Mouse (Mus musculus): ENCODE measurements around the gene Crk. TPM values are rescaled to one million over a fixed set of nuclear protein-coding genes. Genes with fewer than 3 reads are reported as not detected.
"Not testable (repeated sequence)": the region's sequence is repeated elsewhere in the genome, so short reads cannot be mapped to it uniquely, and the experiment has no call there.

Crk gene
- polyA plus RNA-seq, 1 experiment = 80.6 TPM

DNA sequence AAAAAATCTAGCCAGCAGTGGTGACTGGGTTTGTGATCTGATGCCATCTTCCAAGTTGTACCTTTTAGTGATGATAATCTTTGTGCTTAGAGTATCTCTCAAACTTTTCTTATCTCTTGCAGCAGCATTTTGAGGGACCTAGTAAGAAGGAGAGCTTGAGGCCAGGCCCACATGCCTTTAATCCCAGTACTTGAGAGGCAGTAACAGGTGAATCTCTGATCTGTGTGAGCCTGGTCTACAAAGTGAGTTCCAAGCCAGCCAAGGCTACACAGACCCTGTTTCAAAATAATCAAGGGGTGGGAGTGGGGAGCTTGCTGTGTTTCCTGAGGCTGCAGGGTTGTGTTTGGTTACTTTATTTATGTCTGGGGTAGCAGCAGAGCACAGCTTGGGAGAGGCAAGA lies 12.0 kb downstream of the Crk start:
- no peak for DNase-seq
- H3K4me3 ChIP-seq (replicated peaks; ENCODE audit: insufficient read depth, low read depth, low read length) = no peak overlapping the region
- H3K27me3 ChIP-seq (ENCODE audit: control insufficient read depth, insufficient read depth, low read length) = no peaks in the 10 kb centered on the region
- peaks cover 6% of the 10 kb centered on the region; the same call in 1 of the 2 replicates for H3K4me1 ChIP-seq (ENCODE audit: control insufficient read depth, insufficient read depth, low read length)
- no peak overlapping the region for H3K27ac ChIP-seq (ENCODE audit: insufficient read depth, low read length)
- TF ChIP-seq POLR2A (IDR thresholded peaks at IDR 0.05; ENCODE audit: borderline replicate concordance, insufficient read depth, low read length) (no peak), CTCF (IDR thresholded peaks at IDR 0.05; ENCODE audit: borderline replicate concordance, insufficient read depth, low read depth, low read length) (no peak)

GRCm38 (mm10) chr11:75693570-75693969 lies 14.5 kb downstream of the Crk start:
- DNase-seq = no peak
- 95% methylated on average over 5 of the region's 5 CpGs for WGBS
- TF ChIP-seq CTCF (IDR thresholded peaks at IDR 0.05; ENCODE audit: borderline replicate concordance, insufficient read depth, low read depth, low read length) = no peak
- no peak for TF ChIP-seq POLR2A (IDR thresholded peaks at IDR 0.05; ENCODE audit: borderline replicate concordance, insufficient read depth, low read length)

DNA sequence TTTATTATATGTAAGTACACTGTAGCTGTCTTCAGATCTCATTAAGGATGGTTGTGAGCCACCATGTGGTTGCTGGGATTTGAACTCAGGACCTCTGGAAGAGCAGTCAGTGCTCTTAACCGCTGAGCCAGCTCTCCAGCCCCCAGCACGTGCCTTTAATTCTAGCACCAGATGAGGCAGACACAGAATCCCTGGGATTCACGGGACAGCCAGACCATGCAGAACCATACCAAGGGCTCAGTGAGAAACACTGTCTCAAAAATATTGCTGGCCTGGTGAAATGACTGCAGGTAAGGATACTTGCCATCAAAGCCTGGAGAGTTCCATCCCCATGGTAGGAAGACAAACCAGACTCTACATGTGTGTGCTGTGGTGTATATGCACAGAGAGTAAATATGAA lies 18.4 kb downstream of the Crk start:
- H3K27me3 ChIP-seq (ENCODE audit: control insufficient read depth, insufficient read depth, low read length); DNase-seq; H3K27ac ChIP-seq (ENCODE audit: insufficient read depth, low read length); H3K4me3 ChIP-seq (replicated peaks; ENCODE audit: insufficient read depth, low read depth, low read length); H3K4me1 ChIP-seq (ENCODE audit: control insufficient read depth, insufficient read depth, low read length): not testable (repeated sequence)
- 91% methylated on average over 3 of the region's 3 CpGs for WGBS

More at GRCm38 (mm10) chr11:75693570-75693969, 14.5 kb downstream of the Crk start:
- Histone ChIP-seq H3K27ac (ENCODE audit: insufficient read depth, low read length) (no peak overlapping the region), H3K27me3 (ENCODE audit: control insufficient read depth, insufficient read depth, low read length) (no peaks in the 10 kb centered on the region), H3K4me1 (ENCODE audit: control insufficient read depth, insufficient read depth, low read length) (no peaks in the 10 kb centered on the region), H3K4me3 (replicated peaks; ENCODE audit: insufficient read depth, low read depth, low read length) (no peak overlapping the region)

DNA sequence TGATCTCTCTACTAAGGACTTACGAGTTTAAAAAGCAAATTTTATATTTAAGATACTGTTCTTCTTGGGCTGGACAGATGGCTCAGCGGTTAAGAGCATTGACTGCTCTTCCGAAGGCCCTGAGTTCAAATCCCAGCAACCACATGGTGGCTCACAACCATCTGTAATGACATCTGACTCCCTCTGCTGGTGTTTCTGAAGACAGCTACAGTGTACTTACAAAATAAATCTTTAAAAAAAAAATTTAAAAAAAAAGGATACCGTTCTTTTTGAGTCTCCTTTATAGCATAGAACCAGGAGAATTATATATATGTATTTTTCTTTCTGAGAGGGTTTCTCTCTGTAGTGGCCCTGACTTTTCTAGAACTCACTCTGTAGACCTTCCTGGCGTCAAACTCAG lies 21.5 kb downstream of the Crk start:
- no peak overlapping the region for H3K4me3 ChIP-seq (replicated peaks; ENCODE audit: insufficient read depth, low read depth, low read length)
- H3K27ac ChIP-seq (ENCODE audit: insufficient read depth, low read length) = no peak overlapping the region
- no peak for DNase-seq
- 98% methylated on average over 5 of the region's 5 CpGs for WGBS
- no peak for TF ChIP-seq POLR2A (IDR thresholded peaks at IDR 0.05; ENCODE audit: borderline replicate concordance, insufficient read depth, low read length)
- no peak for TF ChIP-seq CTCF (IDR thresholded peaks at IDR 0.05; ENCODE audit: borderline replicate concordance, insufficient read depth, low read depth, low read length)
- H3K27me3 ChIP-seq (ENCODE audit: control insufficient read depth, insufficient read depth, low read length) = no peaks in the 10 kb centered on the region
- peaks cover 4% of the 10 kb centered on the region; the same call in 1 of the 2 replicates for H3K4me1 ChIP-seq (ENCODE audit: control insufficient read depth, insufficient read depth, low read length)

DNA sequence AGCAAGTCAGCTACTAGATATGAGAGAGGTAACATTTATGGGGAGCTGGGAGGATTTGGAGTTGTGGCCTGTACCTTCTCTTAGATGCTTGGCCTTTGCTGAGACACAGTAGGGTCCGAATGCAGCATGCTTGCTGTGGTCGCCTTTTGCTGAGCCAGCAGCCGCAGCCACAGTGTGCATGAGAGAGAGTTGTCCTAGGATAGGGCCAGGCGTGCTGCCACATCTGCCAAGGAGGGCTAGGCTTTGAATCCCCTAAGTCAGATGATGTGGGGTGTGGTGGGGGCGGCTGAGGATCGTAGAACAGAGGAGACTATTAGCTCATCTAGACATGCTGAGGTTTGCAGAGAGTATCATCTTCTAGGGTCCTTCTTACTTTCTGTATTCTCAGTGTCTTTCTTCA lies 23.7 kb downstream of the Crk start:
- H3K27ac ChIP-seq (ENCODE audit: insufficient read depth, low read length) = no peak overlapping the region
- no peak for TF ChIP-seq CTCF (IDR thresholded peaks at IDR 0.05; ENCODE audit: borderline replicate concordance, insufficient read depth, low read depth, low read length)
- TF ChIP-seq POLR2A (IDR thresholded peaks at IDR 0.05; ENCODE audit: borderline replicate concordance, insufficient read depth, low read length) = no peak
- H3K4me3 ChIP-seq (replicated peaks; ENCODE audit: insufficient read depth, low read depth, low read length) = no peak overlapping the region
- DNase-seq = no peak
- no peaks in the 10 kb centered on the region for H3K27me3 ChIP-seq (ENCODE audit: control insufficient read depth, insufficient read depth, low read length)
- 91% methylated on average over 6 of the region's 6 CpGs for WGBS
- peaks cover 4% of the 10 kb centered on the region; the same call in 1 of the 2 replicates for H3K4me1 ChIP-seq (ENCODE audit: control insufficient read depth, insufficient read depth, low read length)

- whole genome bisulfite sequencing = 77% methylated on average over 2 of the region's 2 CpGs
- Histone ChIP-seq H3K27ac (ENCODE audit: insufficient read depth, low read length) (no peak overlapping the region), H3K4me1 (ENCODE audit: control insufficient read depth, insufficient read depth, low read length) (peaks cover 4% of the 10 kb centered on the region; the same call in 1 of the 2 replicates), H3K4me3 (replicated peaks; ENCODE audit: insufficient read depth, low read depth, low read length) (no peak overlapping the region), H3K27me3 (ENCODE audit: control insufficient read depth, insufficient read depth, low read length) (no peaks in the 10 kb centered on the region)
- TF ChIP-seq CTCF (IDR thresholded peaks at IDR 0.05; ENCODE audit: borderline replicate concordance, insufficient read depth, low read depth, low read length) = no peak
- peak in 1 of 2 experiments; percentile 29 for DNase-seq
Observed at GRCm38 (mm10) chr11:75703748-75704147, 24.7 kb downstream of the Crk start.

DNA sequence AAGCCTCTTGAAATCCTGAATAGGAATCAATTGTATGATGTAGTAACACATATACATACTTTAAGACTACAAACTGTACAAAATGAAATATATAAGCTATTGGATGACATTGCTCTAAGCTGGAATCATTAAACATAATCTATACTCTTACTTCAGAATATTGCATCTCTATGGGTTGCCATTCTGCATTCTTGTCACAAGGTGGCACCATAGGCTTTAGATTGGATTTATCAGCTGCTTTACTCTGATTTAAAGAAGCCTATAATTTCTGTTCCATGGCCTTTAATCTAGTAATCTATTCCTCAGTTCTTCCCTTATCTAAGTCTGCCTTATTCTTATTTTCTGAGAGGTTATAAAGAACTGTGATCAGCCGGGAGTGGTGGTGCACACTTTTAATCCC lies 34.9 kb downstream of the Crk start:
- Histone ChIP-seq H3K4me1 (ENCODE audit: control insufficient read depth, insufficient read depth, low read length) (no peaks in the 10 kb centered on the region), H3K4me3 (replicated peaks; ENCODE audit: insufficient read depth, low read depth, low read length) (no peak overlapping the region), H3K27me3 (ENCODE audit: control insufficient read depth, insufficient read depth, low read length) (no peaks in the 10 kb centered on the region), H3K27ac (ENCODE audit: insufficient read depth, low read length) (no peak overlapping the region)
- TF ChIP-seq POLR2A (IDR thresholded peaks at IDR 0.05; ENCODE audit: borderline replicate concordance, insufficient read depth, low read length) = no peak
- TF ChIP-seq CTCF (IDR thresholded peaks at IDR 0.05; ENCODE audit: borderline replicate concordance, insufficient read depth, low read depth, low read length) = peak; percentile 26; the same call in 1 of the 2 replicates
- WGBS = 84% methylated on average over 1 of the region's 1 CpGs
- no peak for DNase-seq

DNA sequence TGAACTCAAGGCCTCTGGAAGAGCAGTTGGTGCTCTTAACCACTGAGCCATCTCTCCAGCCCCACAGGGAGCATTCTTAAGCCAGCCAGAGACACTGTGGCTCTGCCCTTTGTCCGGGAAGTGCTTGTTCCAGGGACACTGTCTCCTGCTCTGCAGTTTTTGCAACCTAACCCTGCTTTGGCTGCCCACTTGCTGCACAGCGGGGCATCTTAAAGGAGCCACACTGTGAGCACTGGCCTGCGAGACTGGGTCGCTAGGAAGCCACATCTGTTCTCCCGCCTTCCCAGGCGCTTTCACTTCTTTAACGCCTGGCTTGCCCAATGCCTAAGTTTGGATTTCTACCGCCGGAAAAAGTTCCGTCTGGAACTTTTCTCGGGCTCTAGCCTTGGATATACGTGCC lies 36.5 kb downstream of the Crk start:
- no peak overlapping the region for H3K4me3 ChIP-seq (replicated peaks; ENCODE audit: insufficient read depth, low read depth, low read length)
- peak; percentile 32 to 35 for DNase-seq
- H3K27me3 ChIP-seq (ENCODE audit: control insufficient read depth, insufficient read depth, low read length) = no peaks in the 10 kb centered on the region
- no peak for TF ChIP-seq POLR2A (IDR thresholded peaks at IDR 0.05; ENCODE audit: borderline replicate concordance, insufficient read depth, low read length)
- no peak for TF ChIP-seq CTCF (IDR thresholded peaks at IDR 0.05; ENCODE audit: borderline replicate concordance, insufficient read depth, low read depth, low read length)
- H3K27ac ChIP-seq (ENCODE audit: insufficient read depth, low read length) = no peak overlapping the region
- WGBS = 13% methylated on average over 12 of the region's 12 CpGs
- H3K4me1 ChIP-seq (ENCODE audit: control insufficient read depth, insufficient read depth, low read length) = no peaks in the 10 kb centered on the region

Measured in cerebellum, adult 2 months (tissue).